Mouse (Mus musculus): ENCODE measurements around the gene Zfp941.

Gene Zfp941

GRCm38 (mm10) chr7:140821653-140822329 lies at the start of gene Zfp941:
Zfp941 (minus strand) TSS chr7:140822178.
- in situ Hi-C loops (cut with MboI; ENCODE audit: low pct_unique_long_range_greater_than_20kb in 1 of 2, low sequenced_read_pairs in 2 of 2, unreplicated experiment in 1 of 2) = no loop called here

DNA sequence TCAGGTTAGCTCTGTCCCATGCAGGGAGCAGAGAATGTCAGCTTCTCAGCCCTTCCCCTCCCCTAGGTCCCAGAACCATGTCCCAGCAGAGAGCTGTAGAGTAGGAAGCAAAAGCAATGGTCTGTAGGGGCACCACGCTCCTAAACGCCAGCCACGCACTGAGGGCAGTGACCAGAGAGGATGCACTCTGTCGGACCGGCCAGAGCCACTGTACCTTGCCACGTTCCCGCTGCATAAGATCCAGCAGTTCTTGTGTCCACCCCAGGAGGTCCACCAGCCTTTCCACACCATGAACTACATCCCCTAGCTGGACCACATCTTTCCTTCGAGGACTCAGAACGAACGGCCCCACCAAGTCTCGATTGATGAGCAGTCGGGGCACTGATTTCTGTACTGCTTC lies 42.8 kb upstream of the Zfp941 start:
- in situ Hi-C loops (cut with MboI; ENCODE audit: low pct_unique_long_range_greater_than_20kb in 1 of 2, low sequenced_read_pairs in 2 of 2, unreplicated experiment in 1 of 2) = no loop called here

DNA sequence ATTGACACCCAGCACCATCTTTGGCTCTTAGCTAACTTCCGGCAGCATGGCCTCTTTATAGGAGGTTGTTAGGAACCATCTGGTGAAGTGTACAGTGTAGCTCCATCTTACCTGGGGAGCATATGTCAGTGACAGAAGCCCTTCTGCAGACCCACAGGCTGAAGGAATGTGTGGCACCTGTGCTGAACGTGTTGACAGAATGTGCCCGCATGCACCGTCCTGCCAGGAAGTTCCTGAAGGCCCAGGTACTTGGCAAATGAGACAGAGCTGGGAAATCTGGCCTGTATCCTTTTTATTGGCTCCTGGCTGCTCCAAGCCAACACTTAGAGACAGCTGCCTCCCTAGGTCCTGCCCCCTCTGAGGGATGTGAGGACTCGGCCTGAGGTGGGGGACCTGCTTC lies 38.8 kb upstream of the Zfp941 start:
- in situ Hi-C loops (cut with MboI; ENCODE audit: low pct_unique_long_range_greater_than_20kb in 1 of 2, low sequenced_read_pairs in 2 of 2, unreplicated experiment in 1 of 2) = no loop called here

- in situ Hi-C loops (cut with MboI; ENCODE audit: low pct_unique_long_range_greater_than_20kb in 1 of 2, low sequenced_read_pairs in 2 of 2, unreplicated experiment in 1 of 2) = no loop called here
Observed at GRCm38 (mm10) chr7:140859997-140860396, 38.0 kb upstream of the Zfp941 start.

DNA sequence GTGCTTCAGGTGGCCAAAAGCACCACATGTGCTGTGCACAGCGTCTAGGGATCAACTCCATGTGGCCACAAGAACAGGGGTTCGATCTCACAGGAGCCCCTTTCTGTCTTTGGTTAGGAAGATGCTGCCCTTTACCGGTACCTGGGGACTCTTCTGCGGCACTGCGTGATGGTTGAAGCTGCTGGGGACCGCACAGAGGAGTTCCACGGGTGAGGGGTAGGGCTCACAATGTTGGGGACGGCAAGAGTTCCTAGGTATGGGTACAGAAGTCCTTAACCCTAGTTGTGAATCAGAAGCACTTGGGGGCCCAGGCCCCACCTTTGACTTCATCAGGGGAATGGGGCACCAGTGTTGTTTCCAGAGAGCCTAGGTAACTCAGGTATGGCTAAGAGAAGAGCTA lies 36.8 kb upstream of the Zfp941 start:
- in situ Hi-C loops (cut with MboI; ENCODE audit: low pct_unique_long_range_greater_than_20kb in 1 of 2, low sequenced_read_pairs in 2 of 2, unreplicated experiment in 1 of 2) = no loop called here

DNA sequence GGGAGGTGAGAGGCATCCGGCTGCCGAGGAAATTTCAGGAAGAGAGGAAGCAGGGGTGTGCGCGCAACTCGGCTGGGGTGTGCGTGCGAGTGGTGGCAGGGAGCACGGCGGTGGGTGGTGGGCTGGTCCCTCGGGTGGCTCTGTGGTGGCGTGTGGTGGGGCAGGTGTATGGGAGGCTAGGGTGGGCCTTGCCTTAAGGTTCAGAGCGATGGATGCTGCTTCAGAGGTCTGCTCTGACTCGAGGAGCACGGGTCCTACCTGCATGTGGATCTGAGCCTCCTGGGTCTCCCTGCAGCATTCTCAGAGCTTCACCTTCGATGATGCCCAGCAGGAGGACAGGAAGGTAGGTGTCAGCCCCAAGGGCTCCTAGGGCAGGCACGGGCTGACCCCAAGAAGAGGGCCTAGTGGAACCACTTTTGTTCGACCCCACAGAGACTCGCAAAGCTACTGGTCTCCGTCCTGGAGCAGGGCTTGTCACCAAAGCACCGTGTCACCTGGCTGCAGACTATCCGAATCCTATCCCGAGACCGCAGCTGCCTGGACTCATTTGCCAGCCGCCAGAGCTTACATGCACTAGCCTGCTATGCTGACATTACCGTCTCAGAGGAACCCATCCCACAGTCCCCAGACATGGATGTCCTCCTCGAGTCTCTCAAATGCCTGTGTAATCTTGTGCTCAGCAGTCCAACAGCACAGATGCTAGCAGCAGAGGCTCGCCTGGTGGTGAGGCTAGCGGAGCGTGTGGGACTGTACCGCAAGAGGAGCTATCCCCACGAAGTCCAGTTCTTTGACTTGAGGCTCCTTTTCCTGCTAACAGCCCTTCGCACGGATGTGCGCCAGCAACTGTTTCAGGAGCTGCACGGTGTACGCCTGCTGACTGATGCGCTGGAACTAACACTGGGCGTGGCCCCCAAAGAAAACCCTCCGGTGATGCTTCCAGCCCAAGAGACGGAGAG lies 35.9 kb upstream of the Zfp941 start, which contains the start of gene Bet1l:
TSS of gene Bet1l (minus strand) at position 28 of the 956 bp plus-strand sequence.
- in situ Hi-C loops (cut with MboI; ENCODE audit: low pct_unique_long_range_greater_than_20kb in 1 of 2, low sequenced_read_pairs in 2 of 2, unreplicated experiment in 1 of 2) = no loop called here

DNA sequence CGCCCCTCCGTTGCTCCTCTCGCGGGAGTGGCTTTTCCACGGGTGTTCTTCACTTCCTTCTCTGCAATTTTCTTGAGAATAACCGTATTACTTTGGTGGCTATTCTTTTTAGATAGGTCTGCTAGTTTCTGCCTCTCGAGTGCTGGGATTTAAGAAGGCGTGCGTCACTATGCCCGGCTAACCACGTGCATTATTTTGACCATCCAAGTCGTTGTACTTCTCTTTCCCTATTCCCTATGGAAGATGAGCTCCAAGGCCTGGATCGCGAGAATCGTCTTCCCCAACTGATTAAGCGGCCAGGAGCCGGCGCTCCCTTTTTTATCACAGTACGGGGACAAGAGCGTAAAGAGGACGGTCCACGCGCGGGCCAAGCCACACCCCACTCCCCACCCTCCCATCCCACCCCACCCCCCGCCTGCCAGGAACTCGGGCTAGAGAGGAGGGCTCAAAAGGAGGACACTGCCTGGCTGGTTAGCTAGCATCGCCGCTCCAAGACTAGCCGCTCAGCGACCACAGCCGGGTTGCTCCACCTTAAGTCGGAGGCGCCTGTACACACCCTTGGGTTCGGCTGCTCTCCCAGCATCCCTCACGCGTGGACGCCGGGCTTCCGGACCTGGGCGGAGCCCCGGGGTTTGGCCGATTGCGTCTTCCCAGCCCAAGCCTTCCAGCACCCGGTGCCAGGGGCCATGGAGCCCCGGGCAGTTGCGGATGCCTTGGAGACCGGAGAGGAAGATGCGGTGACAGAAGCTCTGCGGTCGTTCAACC lies 35.0 kb upstream of the Zfp941 start, which contains the start of gene Ric8a:
TSS of gene Ric8a (plus strand) at position 173 of the 765 bp plus-strand sequence.
- in situ Hi-C loops (cut with MboI; ENCODE audit: low pct_unique_long_range_greater_than_20kb in 1 of 2, low sequenced_read_pairs in 2 of 2, unreplicated experiment in 1 of 2) = no loop called here

- in situ Hi-C loops (cut with MboI; ENCODE audit: low pct_unique_long_range_greater_than_20kb in 1 of 2, low sequenced_read_pairs in 2 of 2, unreplicated experiment in 1 of 2) = no loop called here
Observed at GRCm38 (mm10) chr7:140855860-140856784, 34.1 kb upstream of the Zfp941 start, which contains the start of gene Gm45785. Gm45785 (minus strand) TSS chr7:140856331.

DNA sequence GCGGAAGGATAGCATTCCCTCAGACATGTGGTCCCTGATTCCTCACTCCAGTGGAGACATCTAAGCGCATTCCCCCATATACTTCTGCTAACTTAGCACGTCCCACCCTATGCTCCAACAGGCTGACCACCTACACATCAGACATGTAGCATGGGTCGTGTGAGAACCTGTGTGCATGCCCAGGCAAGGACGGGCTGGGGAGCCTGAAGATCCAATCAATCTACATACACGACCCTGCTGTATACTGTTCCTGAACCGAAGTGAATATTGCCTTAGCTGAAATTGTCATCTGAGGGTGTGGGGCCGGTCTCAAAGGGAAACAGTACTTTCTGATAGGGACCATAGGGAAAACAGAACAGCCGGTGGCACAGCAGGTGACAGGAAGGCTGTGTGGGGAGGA lies 33.2 kb upstream of the Zfp941 start:
- in situ Hi-C loops (cut with MboI; ENCODE audit: low pct_unique_long_range_greater_than_20kb in 1 of 2, low sequenced_read_pairs in 2 of 2, unreplicated experiment in 1 of 2) = no loop called here

- in situ Hi-C loops (cut with MboI; ENCODE audit: low pct_unique_long_range_greater_than_20kb in 1 of 2, low sequenced_read_pairs in 2 of 2, unreplicated experiment in 1 of 2) = no loop called here
Observed at GRCm38 (mm10) chr7:140854483-140854882, 32.5 kb upstream of the Zfp941 start.

GRCm38 (mm10) chr7:140853386-140853785 lies 31.4 kb upstream of the Zfp941 start:
- in situ Hi-C loops (cut with MboI; ENCODE audit: low pct_unique_long_range_greater_than_20kb in 1 of 2, low sequenced_read_pairs in 2 of 2, unreplicated experiment in 1 of 2) = no loop called here

GRCm38 (mm10) chr7:140851916-140852315 lies 29.9 kb upstream of the Zfp941 start:
- in situ Hi-C loops (cut with MboI; ENCODE audit: low pct_unique_long_range_greater_than_20kb in 1 of 2, low sequenced_read_pairs in 2 of 2, unreplicated experiment in 1 of 2) = no loop called here

GRCm38 (mm10) chr7:140848591-140848990 lies 26.6 kb upstream of the Zfp941 start:
- in situ Hi-C loops (cut with MboI; ENCODE audit: low pct_unique_long_range_greater_than_20kb in 1 of 2, low sequenced_read_pairs in 2 of 2, unreplicated experiment in 1 of 2) = loop anchor here (5.0 to 10.0 kb wide), 4 partner anchors 49 to 326 kb away; partner anchors contain the start of gene Rnh1 (in 2 of the 2)

GRCm38 (mm10) chr7:140847755-140848580 lies 26.0 kb upstream of the Zfp941 start, which contains the start of gene Odf3:
Odf3 (plus strand) TSS chr7:140847805.
- in situ Hi-C loops (cut with MboI; ENCODE audit: low pct_unique_long_range_greater_than_20kb in 1 of 2, low sequenced_read_pairs in 2 of 2, unreplicated experiment in 1 of 2) = loop anchor here (5.0 to 10.0 kb wide), 4 partner anchors 49 to 327 kb away; partner anchors contain the start of gene Rnh1 (in 2 of the 2)

GRCm38 (mm10) chr7:140846676-140847075 lies 24.7 kb upstream of the Zfp941 start:
- in situ Hi-C loops (cut with MboI; ENCODE audit: low pct_unique_long_range_greater_than_20kb in 1 of 2, low sequenced_read_pairs in 2 of 2, unreplicated experiment in 1 of 2) = loop anchor here (5.0 to 10.0 kb wide), 4 partner anchors 51 to 328 kb away; partner anchors contain the start of gene Rnh1 (in 2 of the 2)

DNA sequence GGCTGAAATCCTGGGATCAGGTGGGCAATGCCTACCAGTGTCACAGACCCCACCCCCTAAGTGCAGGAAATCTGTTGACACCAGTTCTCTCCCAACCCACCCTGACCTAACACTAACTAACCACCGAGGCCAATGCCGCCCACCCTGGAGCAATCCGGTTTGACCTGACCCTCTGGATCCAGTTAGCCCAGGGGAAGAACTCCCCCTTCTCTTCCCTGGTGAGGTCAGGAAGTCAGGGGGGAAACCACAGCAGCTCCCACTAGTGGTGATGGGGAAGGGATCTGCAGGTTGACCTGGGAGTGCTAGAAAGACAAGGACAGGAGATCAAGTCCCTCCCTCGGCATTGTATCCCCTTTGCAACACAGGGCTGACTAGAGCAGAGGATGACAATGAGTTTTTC lies 23.7 kb upstream of the Zfp941 start:
- in situ Hi-C loops (cut with MboI; ENCODE audit: low pct_unique_long_range_greater_than_20kb in 1 of 2, low sequenced_read_pairs in 2 of 2, unreplicated experiment in 1 of 2) = loop anchor here (5.0 to 10.0 kb wide), 4 partner anchors 52 to 329 kb away; partner anchors contain the start of gene Rnh1 (in 2 of the 2)
